Mouse (Mus musculus) G1E (cell line): ENCODE data around the gene Mtus2. TPM values are rescaled to one million over a fixed set of nuclear protein-coding genes. Genes with fewer than 3 reads are reported as not detected.
"Not testable (repeated sequence)": the region's sequence is repeated elsewhere in the genome, so short reads cannot be mapped to it uniquely, and the experiment has no call there.

Experiments used
- ATAC-seq: 2 replicates; pipeline ENCODE4 v1.8.0; 2016; ENCODE audit warnings: mild to moderate bottlenecking; ENCODE audit not compliant: insufficient number of reproducible peaks, poor library complexity, low FRiP score, severe bottlenecking; ENCODE audit errors: extremely low read depth
- DNase-seq: peaks from one replicate; pipeline ENCODE4 v3.0.0; 2012; ENCODE audit warnings: low spot score
- H3K27me3 ChIP-seq: 2 replicates; pipeline ENCODE4 v1.6.1; 2012; ENCODE audit warnings: mild to moderate bottlenecking, low read length, inconsistent platforms; ENCODE audit not compliant: insufficient read depth
- H3K36me3 ChIP-seq: replicated peaks from 2 replicates; pipeline ENCODE3; 2012; ENCODE audit warnings: mild to moderate bottlenecking, inconsistent platforms
- H3K4me1 ChIP-seq: 2 replicates; pipeline ENCODE4 v1.6.1; 2012; ENCODE audit warnings: low read depth, low read length, inconsistent platforms, mixed read lengths; ENCODE audit not compliant: insufficient read depth
- H3K4me3 ChIP-seq: 2 replicates; pipeline ENCODE4 v1.5.1; 2012; ENCODE audit warnings: low read depth, mild to moderate bottlenecking, inconsistent platforms, low read length, moderate library complexity, mixed read lengths
- H3K9me3 ChIP-seq: replicated peaks from 2 replicates; pipeline ENCODE4 v1.6.1; 2012; ENCODE audit warnings: inconsistent platforms
- CTCF ChIP-seq: IDR thresholded peaks from 2 replicates; pipeline ENCODE4 v1.5.1; 2012; ENCODE audit warnings: low read depth, low read length, inconsistent platforms, mixed read lengths
- GATA1 ChIP-seq: IDR thresholded peaks from 2 replicates; pipeline ENCODE4 v1.6.1; 2012; ENCODE audit warnings: borderline replicate concordance, low read length, inconsistent platforms, mixed read lengths
- GATA2 ChIP-seq: IDR thresholded peaks from 2 replicates; pipeline ENCODE4 v1.6.1; 2012; ENCODE audit warnings: low read depth, low read length, inconsistent platforms, borderline replicate concordance
- POLR2AphosphoS5 ChIP-seq: IDR thresholded peaks from 2 replicates; pipeline ENCODE4 v1.6.1; 2012; ENCODE audit warnings: low read depth, low read length, inconsistent platforms; ENCODE audit not compliant: insufficient replicate concordance
- TAL1 ChIP-seq: conservative IDR thresholded peaks from 2 replicates; pipeline ENCODE4 v1.6.1; 2012; ENCODE audit warnings: low read depth, low read length, inconsistent platforms, mixed read lengths
- polyA plus RNA-seq: library from polyadenylated mRNA; stranded (reverse); fragments of >175 nt; gene quantifications from 2 replicates; pipeline ENCODE4 v1.2.3, GENCODE M21; 2012
- total RNA-seq, 2 experiments: library from RNA; stranded (forward) in 1 of 2; stranded (reverse) in 1 of 2; fragments of 200-1000 nt in 1 of 2; fragments of >200 nt in 1 of 2; fragmentation: Nextera tagmentation in 1 of 2; gene quantifications; 2 replicates each; pipeline ENCODE4 v1.2.3; 2014 to 2017

The Mtus2 gene
- total and polyA plus RNA-seq, 3 experiments, result 1.1 TPM; not detected in 2

DNA sequence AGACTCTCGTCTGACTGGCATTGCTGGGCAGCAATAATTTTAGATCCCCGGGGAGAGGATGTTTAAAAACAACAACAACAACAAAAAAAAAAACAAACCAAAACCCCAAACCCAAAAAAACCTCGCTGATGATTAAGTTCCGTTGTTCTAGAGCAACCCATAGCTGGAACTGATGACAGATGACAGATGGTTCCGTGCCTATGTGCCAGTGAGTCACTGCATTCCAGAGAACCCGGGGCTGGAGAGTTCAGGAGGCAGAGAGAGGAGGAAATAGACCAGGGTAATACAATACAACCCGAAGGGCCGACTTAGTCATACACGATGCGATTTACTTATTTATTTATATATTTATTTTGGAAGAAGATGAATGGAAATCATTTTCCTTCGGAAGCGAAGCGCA, 22.0 kb upstream of the Mtus2 start:
- H3K4me1 ChIP-seq, result no peaks in the 10 kb centered on the region

DNA sequence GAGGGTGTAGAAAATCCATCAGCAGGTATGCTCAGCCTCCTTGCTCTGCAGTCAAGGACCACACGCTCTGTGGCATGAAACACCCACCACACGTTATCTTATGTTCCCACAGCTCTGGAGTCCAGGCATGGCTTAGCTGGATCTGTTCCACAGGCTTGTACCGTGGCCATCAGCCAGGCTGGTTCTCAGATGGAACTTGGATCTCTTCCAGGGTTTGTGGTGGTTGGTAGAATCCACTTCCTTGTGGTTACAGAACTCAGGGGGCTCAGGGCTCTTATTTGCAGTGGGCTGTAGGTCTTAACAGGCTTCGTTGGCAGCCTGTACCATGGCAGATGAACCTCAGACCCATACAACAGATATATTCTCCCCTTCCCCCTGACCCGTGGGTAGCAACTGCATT, 17.9 kb upstream of the Mtus2 start:
- TF ChIP-seq CTCF (no peak), POLR2AphosphoS5 (no peak)
- Histone ChIP-seq H3K4me1 (no peaks in the 10 kb centered on the region), H3K4me3 (no peak overlapping the region), H3K9me3 (peaks cover 12% of the 10 kb centered on the region), H3K36me3 (no peaks in the 10 kb centered on the region), H3K27me3 (no peaks in the 10 kb centered on the region)
- no peak for DNase-seq
- no peak for ATAC-seq

More for the DNA sequence above, 22.0 kb upstream of the Mtus2 start:
- DNase-seq (no peak), ATAC-seq (no peak)
- Histone ChIP-seq H3K36me3 (no peaks in the 10 kb centered on the region), H3K27me3 (no peaks in the 10 kb centered on the region), H3K9me3 (peaks cover 3% of the 10 kb centered on the region), H3K4me3 (no peak overlapping the region)
- TF ChIP-seq CTCF, result no peak
- TF ChIP-seq TAL1, result no peak
- no peak for TF ChIP-seq POLR2AphosphoS5
- no peak for TF ChIP-seq GATA1
- TF ChIP-seq GATA2, result no peak

DNA sequence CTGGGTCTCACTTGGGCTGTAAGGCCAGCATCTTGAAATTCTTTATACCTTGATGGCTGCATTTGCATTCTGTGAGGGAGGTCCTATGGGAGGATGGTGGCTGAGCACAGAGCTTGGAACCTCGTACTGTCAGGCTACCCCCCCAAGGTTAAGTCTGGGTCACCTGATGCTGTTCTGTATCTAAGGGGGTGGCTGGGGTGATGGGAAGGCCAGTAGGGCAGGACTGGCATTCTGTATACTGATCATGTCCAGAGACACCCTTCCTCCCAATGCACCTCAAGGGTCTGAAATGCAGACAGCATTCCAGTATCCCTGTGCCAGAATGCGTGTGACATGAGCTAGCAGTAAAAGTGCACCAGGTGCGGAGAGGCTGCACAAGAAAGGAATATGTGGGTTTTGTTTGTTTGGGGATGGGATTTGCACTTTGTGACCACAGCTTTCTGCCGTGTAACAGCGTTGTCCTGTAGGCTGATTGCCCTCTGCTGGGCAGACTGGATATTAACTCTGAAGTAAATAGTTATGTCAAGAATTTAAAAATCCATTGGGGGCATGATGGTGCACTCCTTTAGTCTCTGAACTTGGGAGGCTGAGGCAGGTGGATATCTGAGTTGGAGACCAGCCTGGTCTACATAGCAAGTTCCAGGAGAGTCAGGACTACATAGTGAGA, 12.0 kb upstream of the Mtus2 start:
- Histone ChIP-seq H3K4me3 (no peak overlapping the region), H3K4me1 (no peaks in the 10 kb centered on the region), H3K9me3 (peaks cover 11% of the 10 kb centered on the region), H3K36me3 (no peaks in the 10 kb centered on the region), H3K27me3 (no peaks in the 10 kb centered on the region; the same call in 1 of the 2 replicates)
- TF ChIP-seq TAL1, result no peak
- TF ChIP-seq CTCF, result no peak
- no peak for TF ChIP-seq POLR2AphosphoS5
- no peak for TF ChIP-seq GATA1
- no peak for TF ChIP-seq GATA2
- DNase-seq (no peak), ATAC-seq (no peak; the same call in 1 of the 2 replicates)

DNA sequence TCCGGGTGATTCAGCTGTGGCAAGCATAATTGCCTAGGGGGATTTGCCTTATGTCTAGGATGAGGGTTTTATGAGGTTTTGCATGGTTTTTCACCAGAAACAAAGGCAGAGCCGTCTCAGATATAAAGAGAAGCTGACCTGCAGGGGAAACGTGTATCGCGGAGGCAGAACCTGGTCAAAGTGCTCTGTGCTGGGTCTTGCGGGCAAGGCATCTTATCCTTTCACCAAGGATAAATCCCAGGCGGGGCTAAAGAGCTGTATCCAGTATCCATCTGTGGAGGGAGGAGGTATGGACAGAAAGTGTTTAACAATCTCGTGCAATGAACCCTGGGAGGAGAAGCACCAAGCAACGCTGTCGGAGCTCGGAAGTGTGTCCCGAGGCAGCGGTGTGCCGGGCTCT, 7.2 kb upstream of the Mtus2 start:
- peaks cover 10% of the 10 kb centered on the region for H3K9me3 ChIP-seq
- ATAC-seq (no peak), DNase-seq (no peak)
- no peaks in the 10 kb centered on the region for H3K36me3 ChIP-seq
- H3K4me3 ChIP-seq, result no peak overlapping the region
- TF ChIP-seq CTCF, result no peak
- no peak for TF ChIP-seq TAL1
- no peak for TF ChIP-seq POLR2AphosphoS5
- TF ChIP-seq GATA1, result no peak
- no peak for TF ChIP-seq GATA2
- H3K4me1 ChIP-seq, result no peaks in the 10 kb centered on the region
- no peaks in the 10 kb centered on the region; the same call in 1 of the 2 replicates for H3K27me3 ChIP-seq

DNA sequence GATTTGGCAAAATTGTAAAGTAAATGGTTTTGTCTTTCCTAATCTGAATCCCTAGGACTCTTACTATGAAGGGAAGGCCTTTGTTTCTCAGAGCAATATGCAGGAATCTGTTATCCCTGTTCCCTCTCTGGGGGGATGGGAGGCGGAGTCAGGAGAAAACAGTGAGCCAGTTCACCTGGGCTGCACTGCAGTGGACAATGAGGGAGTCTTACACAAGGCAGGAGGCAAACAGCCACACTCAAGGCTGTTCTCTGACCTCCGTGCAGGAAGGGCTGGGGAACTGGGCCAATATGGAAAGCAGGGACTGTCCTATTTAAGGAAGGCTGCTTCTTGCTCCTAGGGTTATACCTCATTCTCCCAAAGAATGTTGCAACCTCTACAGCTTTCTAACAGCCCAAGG, 5.4 kb upstream of the Mtus2 start:
- TF ChIP-seq GATA1, result no peak
- TF ChIP-seq TAL1, result no peak
- TF ChIP-seq GATA2, result no peak
- TF ChIP-seq POLR2AphosphoS5, result no peak
- TF ChIP-seq CTCF, result no peak
- ATAC-seq (no peak), DNase-seq (no peak)
- no peaks in the 10 kb centered on the region for H3K4me1 ChIP-seq
- no peaks in the 10 kb centered on the region; the same call in 1 of the 2 replicates for H3K27me3 ChIP-seq
- H3K4me3 ChIP-seq, result no peak overlapping the region
- H3K36me3 ChIP-seq, result no peaks in the 10 kb centered on the region
- H3K9me3 ChIP-seq, result peaks cover 14% of the 10 kb centered on the region

GRCm38 (mm10) chr5:147953181-147953580, 3.9 kb upstream of the Mtus2 start:
- H3K27me3 ChIP-seq, H3K4me3 ChIP-seq, ATAC-seq, H3K4me1 ChIP-seq, DNase-seq, H3K36me3 ChIP-seq: not testable (repeated sequence)
- H3K9me3 ChIP-seq, result peaks cover 25% of the 10 kb centered on the region

- no peak for TF ChIP-seq CTCF
- Histone ChIP-seq H3K4me3 (no peak overlapping the region), H3K36me3 (no peaks in the 10 kb centered on the region), H3K4me1 (no peaks in the 10 kb centered on the region), H3K9me3 (peaks cover 23% of the 10 kb centered on the region), H3K27me3 (no peaks in the 10 kb centered on the region)
- ATAC-seq (no peak), DNase-seq (no peak)
These were observed 1.4 kb upstream of the Mtus2 start for GRCm38 (mm10) chr5:147955671-147956070.
